Mouse (Mus musculus): ENCODE measurements around the gene Gch1. TPM values are rescaled to one million over a fixed set of nuclear protein-coding genes. Genes with fewer than 3 reads are reported as not detected.
A peak's percentile ranks its signal among the peaks of the same experiment; 100 is the strongest.

Gene Gch1
- polyA plus RNA-seq, 1 experiment from 2014 or later, result 12.4 TPM

DNA sequence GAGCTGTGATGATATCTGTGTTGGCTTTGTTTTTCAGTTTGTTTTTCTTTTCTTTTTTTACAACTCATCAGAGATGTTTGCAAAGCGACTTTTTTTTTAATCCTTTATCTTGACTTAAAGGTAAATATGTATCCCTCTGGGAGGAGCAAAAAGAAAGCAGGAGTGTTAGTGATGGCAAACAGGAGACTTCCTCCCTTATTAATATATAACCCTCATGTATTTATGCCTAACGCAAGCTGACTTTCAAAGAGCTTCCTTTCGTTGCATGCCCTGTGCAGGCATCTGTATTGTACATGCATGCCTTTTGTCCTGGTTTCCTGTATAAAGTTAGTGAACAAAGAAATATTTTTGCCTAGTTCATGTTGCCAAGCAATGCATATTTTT lies 84.0 kb downstream of the Gch1 start:
- DNase-seq (ENCODE audit: low spot score) (no peak), ATAC-seq (ENCODE audit: low FRiP score, low TSS enrichment) (peak; percentile 74)
- H3K27me3 ChIP-seq (ENCODE audit: control insufficient read depth, insufficient read depth, low read length), result no peaks in the 10 kb centered on the region
- 49% methylated on average over 3 of the region's 3 CpGs for WGBS
- no peaks in the 10 kb centered on the region for H3K4me1 ChIP-seq (replicated peaks; ENCODE audit: control insufficient read depth, insufficient read depth)
- H3K9ac ChIP-seq (ENCODE audit: low read length), result no peak overlapping the region
- TF ChIP-seq CTCF (IDR thresholded peaks at IDR 0.05; ENCODE audit: low read depth), result no peak
- TF ChIP-seq EP300 (optimal IDR thresholded peaks at IDR 0.05), result no peak
- H3K27ac ChIP-seq (replicated peaks), result no peak overlapping the region
- no peaks in the 10 kb centered on the region for H3K9me3 ChIP-seq (ENCODE audit: control insufficient read depth, low read length)
- H3K4me2 ChIP-seq (replicated peaks; ENCODE audit: low read depth), result peak overlapping the region; percentile 44
- H3K4me3 ChIP-seq (ENCODE audit: low read depth, low read length), result no peak overlapping the region
- no peaks in the 10 kb centered on the region; the same call in 1 of the 2 replicates for H3K36me3 ChIP-seq (ENCODE audit: control insufficient read depth, insufficient read depth, low read length)

DNA sequence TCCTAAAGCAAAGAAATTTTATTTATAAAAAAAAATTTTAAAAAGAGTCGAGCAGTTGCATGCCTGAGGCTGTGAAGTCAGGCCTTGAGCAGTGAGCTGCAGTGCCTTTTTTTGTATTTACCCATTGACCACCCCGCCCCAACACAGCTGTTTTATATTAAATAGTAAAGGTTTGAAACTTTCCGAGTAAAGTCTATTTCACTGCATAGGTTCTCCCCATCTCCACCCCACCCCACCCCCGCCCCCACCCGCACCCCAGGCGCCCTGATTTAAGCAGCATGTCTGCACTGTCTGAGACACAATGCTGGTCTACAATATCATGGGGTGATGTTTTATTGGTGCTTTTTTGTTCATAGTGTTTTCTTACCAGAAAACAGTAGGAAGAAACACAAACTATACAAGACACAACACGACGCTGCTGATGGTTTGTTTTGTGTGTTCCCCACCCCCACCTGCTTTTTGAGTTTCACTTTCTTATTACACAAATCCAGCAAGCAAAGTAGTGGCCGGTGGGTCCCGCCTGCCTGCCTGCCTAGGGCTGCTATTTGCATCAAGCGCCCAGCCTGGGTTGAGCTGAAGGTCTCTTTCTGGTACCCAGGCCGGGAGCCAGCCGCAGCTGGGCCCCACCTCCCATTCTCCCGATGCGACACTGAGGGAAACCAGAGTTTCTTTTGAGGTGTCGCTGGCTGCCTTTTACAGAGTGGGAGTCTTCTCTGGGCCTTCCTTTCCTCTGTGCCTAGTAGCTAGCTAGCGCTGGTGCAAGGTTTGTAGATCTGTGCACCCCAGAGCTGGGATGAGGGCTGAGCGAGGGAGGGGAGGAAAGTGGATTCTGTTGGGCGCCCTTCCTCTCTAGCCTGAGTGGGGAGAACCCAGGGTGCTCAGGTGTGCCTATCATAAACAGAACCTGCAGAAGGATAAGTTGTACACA lies 84.7 kb downstream of the Gch1 start:
- Histone ChIP-seq H3K4me2 (replicated peaks; ENCODE audit: low read depth) (peak overlapping the region; percentile 44), H3K9ac (ENCODE audit: low read length) (peak overlapping the region; percentile 9; the same call in 1 of the 2 replicates), H3K9me3 (ENCODE audit: control insufficient read depth, low read length) (no peaks in the 10 kb centered on the region), H3K36me3 (ENCODE audit: control insufficient read depth, insufficient read depth, low read length) (no peaks in the 10 kb centered on the region; the same call in 1 of the 2 replicates), H3K27ac (replicated peaks) (0 out of 2 replicates have a peak overlapping the region, but pooled peaks have one; percentile 30), H3K27me3 (ENCODE audit: control insufficient read depth, insufficient read depth, low read length) (no peaks in the 10 kb centered on the region), H3K4me1 (replicated peaks; ENCODE audit: control insufficient read depth, insufficient read depth) (no peaks in the 10 kb centered on the region), H3K4me3 (ENCODE audit: low read depth, low read length) (peak overlapping the region; percentile 22; the same call in 1 of the 2 replicates)
- 33% methylated on average over 19 of the region's 19 CpGs for WGBS
- DNase-seq (ENCODE audit: low spot score), result peak; percentile 36
- peak; percentile 63; the same call in 1 of the 2 replicates for ATAC-seq (ENCODE audit: low FRiP score, low TSS enrichment)
- TF ChIP-seq CTCF (IDR thresholded peaks at IDR 0.05; ENCODE audit: low read depth) (no peak), EP300 (optimal IDR thresholded peaks at IDR 0.05) (no peak)

Other genes with a start within 250 kb of the Gch1 start
- gene Wdhd1, start 87.4 kb upstream of the Gch1 start, polyA plus RNA-seq (2015; fragmentation: Nextera tagmentation; extraction: Ambion mirVana), result 5.2 TPM in 2 replicates
- 2.5 and 2.9 TPM in 2 replicates for gene Socs4, start 87.5 kb upstream of the Gch1 start, polyA plus RNA-seq (2015; fragmentation: Nextera tagmentation; extraction: Ambion mirVana)
- gene Mapk1ip1l, start 108.9 kb upstream of the Gch1 start, polyA plus RNA-seq (2015; fragmentation: Nextera tagmentation; extraction: Ambion mirVana), result 21.3 and 22.4 TPM in 2 replicates
- 359 and 387 TPM in 2 replicates for gene Lgals3, start 178.3 kb upstream of the Gch1 start, polyA plus RNA-seq (2015; fragmentation: Nextera tagmentation; extraction: Ambion mirVana)
- 5.9 and 7.4 TPM in 2 replicates for gene Dlgap5, start 229.0 kb upstream of the Gch1 start, polyA plus RNA-seq (2015; fragmentation: Nextera tagmentation; extraction: Ambion mirVana)